Mouse (Mus musculus) embryonic facial prominence, embryonic 15.5 days (tissue): Measurements from ENCODE around the gene Iqgap3. TPM values are rescaled to one million over a fixed set of nuclear protein-coding genes. Genes with fewer than 3 reads are reported as not detected.

Experiments used
- ATAC-seq: fragments of 200-750 bp; cut with Nextera tagmentation; 2 replicates; pipeline ENCODE4 v1.8.0; 2017; ENCODE audit warnings: low read depth, moderate TSS enrichment; ENCODE audit not compliant: insufficient number of reproducible peaks, low FRiP score, low TSS enrichment
- H3K27ac ChIP-seq: fragments of 300-500 bp; sonication (generic); replicated peaks from 2 replicates; pipeline ENCODE4 v1.5.1; 2015; ENCODE audit warnings: mild to moderate bottlenecking, inconsistent platforms
- H3K27me3 ChIP-seq: fragments of 300-500 bp; sonication (generic); 2 replicates; pipeline ENCODE4 v1.6.1; 2015; ENCODE audit warnings: inconsistent platforms
- H3K36me3 ChIP-seq: fragments of 300-500 bp; sonication (generic); 2 replicates; pipeline ENCODE4 v1.6.1; 2015; ENCODE audit warnings: mild to moderate bottlenecking, inconsistent platforms
- H3K4me1 ChIP-seq: fragments of 300-500 bp; sonication (generic); 2 replicates; pipeline ENCODE4 v1.6.1; 2015; ENCODE audit warnings: inconsistent platforms
- H3K4me2 ChIP-seq: fragments of 300-500 bp; sonication (generic); replicated peaks from 2 replicates; pipeline ENCODE4 v1.6.1; 2015; ENCODE audit warnings: mild to moderate bottlenecking, inconsistent platforms
- H3K4me3 ChIP-seq: fragments of 300-500 bp; sonication (generic); replicated peaks from 2 replicates; pipeline ENCODE4 v1.5.1; 2015; ENCODE audit warnings: mild to moderate bottlenecking, inconsistent platforms
- H3K9ac ChIP-seq: fragments of 300-500 bp; sonication (generic); 2 replicates; pipeline ENCODE4 v1.6.1; 2015; ENCODE audit warnings: inconsistent platforms
- H3K9me3 ChIP-seq: fragments of 300-500 bp; sonication (generic); replicated peaks from 2 replicates; pipeline ENCODE4 v1.6.1; 2016; ENCODE audit warnings: inconsistent platforms
- WGBS: fragments of 180-500 bp; shearing (Covaris S2); methylation state at CpG from one replicate; pipeline ENCODE4 v1.1.7; 2015; 5-methylcytosine and 5-hydroxymethylcytosine counted together
- polyA plus RNA-seq: library from polyadenylated mRNA; unstranded; fragments of >200 nt; fragmentation: Nextera tagmentation; extraction: Ambion mirVana; gene quantifications from 2 replicates; pipeline ENCODE4 v1.2.1, GENCODE M21; 2015

Gene Iqgap3
- polyA plus RNA-seq, 1 experiment from 2014 or later, result 16.8 TPM

DNA sequence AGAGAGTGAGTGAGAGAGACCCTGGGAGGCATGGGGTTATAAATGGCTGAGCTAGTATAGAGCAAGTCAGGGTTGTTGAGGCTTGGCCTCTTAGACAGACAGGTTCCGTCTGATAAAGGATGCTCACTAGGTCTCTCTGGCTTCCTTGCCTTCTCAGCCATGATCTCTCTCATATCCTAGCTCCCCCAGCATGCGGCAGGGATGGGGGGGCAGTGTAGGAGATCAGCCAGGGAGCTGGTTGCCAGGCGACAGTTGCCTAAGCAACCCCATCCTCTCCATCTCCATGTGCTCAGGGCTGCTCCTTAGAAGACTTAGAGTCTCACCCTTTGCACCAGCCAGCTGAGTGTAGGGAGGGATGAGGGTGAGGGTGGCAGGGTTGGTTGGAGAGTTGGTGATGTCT is 70.3 kb downstream of the Iqgap3 start:
- no peak overlapping the region for H3K4me2 ChIP-seq
- no peak overlapping the region for H3K27ac ChIP-seq
- 74% methylated on average over 3 of the region's 3 CpGs for WGBS
- H3K9me3 ChIP-seq, result no peaks in the 10 kb centered on the region
- H3K9ac ChIP-seq, result no peak overlapping the region
- H3K27me3 ChIP-seq, result no peaks in the 10 kb centered on the region
- peaks cover 59% of the 10 kb centered on the region for H3K4me1 ChIP-seq
- no peak for ATAC-seq
- H3K36me3 ChIP-seq, result peaks cover 17% of the 10 kb centered on the region
- no peak overlapping the region for H3K4me3 ChIP-seq

- Histone ChIP-seq H3K4me1 (peaks cover 45% of the 10 kb centered on the region), H3K4me2 (no peak overlapping the region), H3K9ac (no peak overlapping the region), H3K27ac (no peak overlapping the region), H3K9me3 (no peaks in the 10 kb centered on the region), H3K4me3 (no peak overlapping the region), H3K27me3 (no peaks in the 10 kb centered on the region), H3K36me3 (peaks cover 22% of the 10 kb centered on the region)
- WGBS, result 80% methylated on average over 3 of the region's 3 CpGs
- ATAC-seq, result no peak
Measured at GRCm38 (mm10) chr3:88153290-88154011, 71.7 kb downstream of the Iqgap3 start.

GRCm38 (mm10) chr3:88154236-88154635 is 72.5 kb downstream of the Iqgap3 start:
- no peaks in the 10 kb centered on the region for H3K27me3 ChIP-seq
- peaks cover 38% of the 10 kb centered on the region for H3K4me1 ChIP-seq
- H3K4me3 ChIP-seq, result no peak overlapping the region
- no peaks in the 10 kb centered on the region for H3K9me3 ChIP-seq
- H3K36me3 ChIP-seq, result peaks cover 30% of the 10 kb centered on the region
- no peak overlapping the region for H3K4me2 ChIP-seq
- no peak overlapping the region for H3K27ac ChIP-seq
- 62% methylated on average over 2 of the region's 2 CpGs for WGBS
- H3K9ac ChIP-seq, result no peak overlapping the region
- ATAC-seq, result no peak

DNA sequence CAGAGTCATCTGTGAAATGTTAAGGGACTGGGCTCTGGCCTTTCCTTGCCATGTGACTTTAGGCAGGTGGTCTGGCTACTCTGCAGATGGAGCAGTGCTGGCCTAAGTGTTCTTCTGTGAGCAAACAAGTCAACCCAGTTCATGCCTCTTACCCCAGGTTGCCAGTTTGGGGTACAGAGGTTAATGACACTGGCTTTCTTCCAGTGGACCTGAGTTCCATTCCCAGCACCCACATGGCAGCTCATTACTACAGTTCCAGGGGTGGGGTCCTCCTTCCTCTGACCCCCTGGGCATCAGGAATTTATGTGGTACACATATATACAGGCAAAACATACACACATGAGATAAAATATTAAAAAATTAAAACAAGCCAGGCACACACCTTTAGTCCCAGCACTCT is 75.0 kb downstream of the Iqgap3 start:
- no peak for ATAC-seq
- H3K4me3 ChIP-seq, result no peak overlapping the region

DNA sequence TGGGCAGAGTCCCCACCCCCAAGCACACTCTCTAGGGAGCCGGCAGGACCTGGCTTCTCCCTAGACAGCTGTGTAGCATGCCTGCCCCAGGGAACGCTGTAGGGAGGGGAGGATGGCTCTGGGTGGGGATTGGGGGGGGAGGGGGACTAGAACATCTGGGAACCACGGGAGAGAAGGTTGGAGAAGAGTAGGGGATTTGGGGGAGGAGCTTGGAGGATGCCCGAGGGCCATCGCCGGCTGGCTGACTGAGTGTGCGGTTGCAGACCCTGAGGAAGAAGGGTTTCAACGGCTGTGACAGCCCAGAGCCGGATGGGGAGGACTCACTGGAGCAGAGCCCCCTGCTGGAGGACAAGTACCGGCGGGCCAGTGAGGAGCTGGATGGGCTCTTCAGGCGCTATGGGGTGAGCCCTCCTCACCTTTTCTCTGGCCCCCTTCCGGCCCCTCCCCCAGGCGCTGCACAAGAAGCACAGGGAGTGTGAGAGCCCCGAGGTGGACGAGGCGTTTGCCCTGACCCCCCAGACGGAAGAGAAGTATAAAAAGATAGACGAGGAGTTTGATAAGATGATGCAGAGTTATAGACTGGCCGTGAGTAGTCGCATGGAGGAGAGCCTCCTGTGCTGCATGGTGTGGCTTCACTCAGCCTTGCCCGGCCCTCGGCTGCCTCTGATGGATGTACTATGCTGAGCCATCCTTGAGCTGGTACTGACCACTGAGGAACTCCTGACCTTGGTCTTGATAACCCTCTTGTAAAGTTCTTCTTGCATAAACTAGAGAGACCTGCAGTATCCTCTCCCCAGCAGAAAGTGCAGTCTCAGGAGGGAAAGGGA is 76.2 kb downstream of the Iqgap3 start:
- peaks cover 68% of the 10 kb centered on the region for H3K36me3 ChIP-seq

More for the DNA sequence above, 75.0 kb downstream of the Iqgap3 start:
- no peaks in the 10 kb centered on the region for H3K9me3 ChIP-seq
- no peak overlapping the region for H3K4me2 ChIP-seq
- H3K4me1 ChIP-seq, result 0 out of 2 replicates have a peak, but pooled peaks cover 12% of the 10 kb centered on the region
- H3K27me3 ChIP-seq, result no peaks in the 10 kb centered on the region
- H3K9ac ChIP-seq, result no peak overlapping the region
- peaks cover 56% of the 10 kb centered on the region for H3K36me3 ChIP-seq
- H3K27ac ChIP-seq, result no peak overlapping the region

GRCm38 (mm10) chr3:88158991-88159390 is 77.2 kb downstream of the Iqgap3 start:
- H3K27me3 ChIP-seq, result no peaks in the 10 kb centered on the region
- H3K9ac ChIP-seq, result no peak overlapping the region
- no peak overlapping the region for H3K4me3 ChIP-seq
- 0 out of 2 replicates have a peak, but pooled peaks cover 6% of the 10 kb centered on the region for H3K4me1 ChIP-seq
- H3K27ac ChIP-seq, result no peak overlapping the region
- H3K4me2 ChIP-seq, result no peak overlapping the region
- WGBS, result 82% methylated on average over 6 of the region's 6 CpGs
- H3K36me3 ChIP-seq, result peaks cover 76% of the 10 kb centered on the region
- no peaks in the 10 kb centered on the region for H3K9me3 ChIP-seq
- no peak for ATAC-seq

More for the DNA sequence above, 76.2 kb downstream of the Iqgap3 start:
- no peak overlapping the region for H3K4me3 ChIP-seq
- WGBS, result 22% methylated on average over 23 of the region's 23 CpGs
- no peak overlapping the region; the same call in 1 of the 2 replicates for H3K27ac ChIP-seq
- no peaks in the 10 kb centered on the region for H3K27me3 ChIP-seq
- no peak overlapping the region for H3K4me2 ChIP-seq
- no peak overlapping the region for H3K9ac ChIP-seq
- ATAC-seq, result peak; percentile 56
- H3K4me1 ChIP-seq, result 0 out of 2 replicates have a peak, but pooled peaks cover 6% of the 10 kb centered on the region
- H3K9me3 ChIP-seq, result no peaks in the 10 kb centered on the region

DNA sequence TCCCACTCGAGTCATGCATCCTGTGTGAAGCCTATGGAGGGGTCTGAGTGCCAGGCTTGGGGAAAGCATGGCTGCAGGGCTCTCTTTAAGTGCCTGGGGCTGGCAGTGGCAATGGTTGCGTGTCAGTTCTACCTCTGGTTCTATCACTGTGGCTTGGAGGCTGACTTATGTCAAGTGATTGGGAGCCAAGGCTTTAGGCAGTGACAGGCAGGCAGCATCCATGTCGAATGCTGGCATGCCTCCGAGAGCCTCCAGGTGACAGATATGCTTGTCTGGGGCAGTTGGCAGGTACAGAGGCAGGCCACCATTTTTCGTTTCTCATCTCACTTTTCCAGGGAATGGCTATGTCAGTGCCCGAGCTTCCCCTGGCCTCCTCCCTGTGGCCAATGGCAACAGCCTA is 79.1 kb downstream of the Iqgap3 start:
- H3K4me2 ChIP-seq, result no peak overlapping the region
- H3K27me3 ChIP-seq, result no peaks in the 10 kb centered on the region
- no peak overlapping the region for H3K27ac ChIP-seq
- no peak overlapping the region for H3K4me3 ChIP-seq
- no peak for ATAC-seq
- no peaks in the 10 kb centered on the region for H3K9me3 ChIP-seq
- H3K4me1 ChIP-seq, result 0 out of 2 replicates have a peak, but pooled peaks cover 6% of the 10 kb centered on the region
- peaks cover 86% of the 10 kb centered on the region for H3K36me3 ChIP-seq
- WGBS, result 79% methylated on average over 6 of the region's 6 CpGs
- H3K9ac ChIP-seq, result no peak overlapping the region

DNA sequence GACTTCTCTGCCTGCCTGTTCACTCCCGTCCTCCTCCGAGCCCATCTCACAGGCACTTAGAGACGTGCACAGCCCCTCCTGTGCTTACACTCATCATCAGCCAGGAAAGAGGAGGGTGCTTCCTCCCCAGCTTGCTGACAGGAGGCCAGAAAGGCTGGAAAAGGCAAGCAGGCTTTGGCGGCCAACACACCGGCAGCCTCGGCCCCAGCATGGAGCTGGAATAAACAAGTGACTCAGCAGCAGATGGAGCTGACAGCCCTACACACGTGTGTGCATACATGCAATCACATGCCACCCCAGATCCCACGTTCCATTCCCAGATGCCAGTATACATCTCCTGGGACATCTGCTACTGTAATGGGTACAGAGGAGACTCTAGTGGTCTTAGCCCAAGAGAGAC is 80.5 kb downstream of the Iqgap3 start:
- H3K9ac ChIP-seq, result no peak overlapping the region
- H3K9me3 ChIP-seq, result no peaks in the 10 kb centered on the region
- H3K27ac ChIP-seq, result no peak overlapping the region
- H3K4me1 ChIP-seq, result no peaks in the 10 kb centered on the region
- H3K36me3 ChIP-seq, result peaks cover 89% of the 10 kb centered on the region
- no peak for ATAC-seq
- H3K27me3 ChIP-seq, result no peaks in the 10 kb centered on the region
- no peak overlapping the region for H3K4me3 ChIP-seq
- 80% methylated on average over 8 of the region's 8 CpGs for WGBS
- no peak overlapping the region for H3K4me2 ChIP-seq

- ATAC-seq, result no peak
- H3K36me3 ChIP-seq, result peaks cover 95% of the 10 kb centered on the region
- H3K9me3 ChIP-seq, result no peaks in the 10 kb centered on the region
- no peaks in the 10 kb centered on the region for H3K27me3 ChIP-seq
- H3K27ac ChIP-seq, result no peak overlapping the region
- H3K4me2 ChIP-seq, result no peak overlapping the region
- 82% methylated on average over 4 of the region's 4 CpGs for WGBS
- H3K4me1 ChIP-seq, result no peaks in the 10 kb centered on the region
- H3K4me3 ChIP-seq, result no peak overlapping the region
- no peak overlapping the region for H3K9ac ChIP-seq
Measured at GRCm38 (mm10) chr3:88162811-88163210, 81.0 kb downstream of the Iqgap3 start.

DNA sequence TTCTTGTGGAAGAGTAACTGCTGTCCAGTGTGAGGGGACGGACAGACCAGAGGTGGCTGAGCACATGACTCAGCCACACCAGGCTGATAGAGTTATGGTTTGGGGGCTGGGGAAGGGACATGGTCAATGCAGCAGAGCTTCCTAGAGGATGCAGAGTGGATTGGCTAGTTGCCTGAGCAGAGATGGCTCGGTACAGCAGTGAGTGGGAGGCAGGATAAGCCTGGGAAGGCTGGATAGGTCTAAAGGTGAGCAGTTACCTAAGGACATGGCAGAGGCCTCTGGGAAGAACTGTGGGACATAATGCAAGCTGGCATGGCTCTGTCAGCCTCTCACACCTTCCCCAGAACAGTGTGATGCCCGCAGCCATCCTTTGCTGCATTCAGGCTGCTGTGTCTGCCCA is 82.1 kb downstream of the Iqgap3 start:
- Histone ChIP-seq H3K9me3 (no peaks in the 10 kb centered on the region), H3K4me2 (no peak overlapping the region), H3K9ac (no peak overlapping the region), H3K36me3 (peaks cover 96% of the 10 kb centered on the region), H3K4me1 (no peaks in the 10 kb centered on the region), H3K27ac (no peak overlapping the region), H3K4me3 (no peak overlapping the region), H3K27me3 (no peaks in the 10 kb centered on the region)
- no peak for ATAC-seq
- 82% methylated on average over 3 of the region's 3 CpGs for WGBS

DNA sequence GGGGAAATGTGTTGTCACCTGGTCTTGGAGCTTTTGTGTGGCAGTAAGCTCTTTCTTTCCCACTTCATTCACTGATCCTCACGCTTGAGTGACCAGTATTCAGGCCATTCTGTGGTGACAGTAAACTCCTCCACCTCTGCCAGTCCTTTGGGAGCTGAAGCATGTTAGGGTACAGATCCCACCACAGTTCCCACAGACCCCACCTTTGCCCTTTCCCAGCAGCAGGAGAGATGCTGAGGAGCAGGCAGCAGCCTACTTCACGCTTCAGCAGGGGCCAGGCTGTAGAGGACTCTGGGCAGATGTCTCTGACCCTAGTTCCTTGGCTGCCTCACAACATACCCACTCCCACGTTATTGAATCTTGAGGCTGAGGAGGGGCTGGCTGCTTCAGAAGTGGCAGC is 82.5 kb downstream of the Iqgap3 start:
- H3K27me3 ChIP-seq, result no peaks in the 10 kb centered on the region
- H3K27ac ChIP-seq, result no peak overlapping the region
- H3K4me1 ChIP-seq, result no peaks in the 10 kb centered on the region
- 87% methylated on average over 3 of the region's 3 CpGs for whole genome bisulfite sequencing
- no peak overlapping the region for H3K4me2 ChIP-seq
- no peak overlapping the region for H3K4me3 ChIP-seq
- no peaks in the 10 kb centered on the region for H3K9me3 ChIP-seq
- H3K9ac ChIP-seq, result no peak overlapping the region
- no peak for ATAC-seq
- peaks cover 96% of the 10 kb centered on the region for H3K36me3 ChIP-seq
